Mouse (Mus musculus): Measurements from ENCODE around the gene Fgf10. TPM values are rescaled to one million over a fixed set of nuclear protein-coding genes. Genes with fewer than 3 reads are reported as not detected.

The Fgf10 gene
- 0.21 and 0.34 TPM in 2 replicates for polyA plus RNA-seq (2012; rRNA removed)

DNA sequence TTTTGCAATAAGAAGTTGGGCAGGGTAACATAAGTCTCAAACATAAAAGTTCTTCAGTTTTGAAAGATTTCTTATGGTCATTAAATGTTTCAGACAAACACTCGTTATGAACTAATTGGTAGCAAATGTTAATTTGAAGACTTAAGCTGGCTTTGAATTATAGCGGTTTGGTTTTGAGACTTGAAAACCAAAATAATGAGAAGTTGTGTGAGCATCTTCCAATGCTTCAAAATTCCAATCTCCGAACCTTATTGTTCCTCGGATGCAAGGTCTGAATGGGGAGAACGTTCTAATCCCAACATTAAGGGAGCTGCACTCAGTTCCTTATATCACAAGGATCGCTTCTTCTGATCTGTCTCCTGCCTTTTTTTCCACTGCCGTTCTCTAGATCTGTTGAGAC, at the start of gene Fgf10:
TSS of gene Fgf10 (plus strand) at position 301 of the 400 bp plus-strand sequence.
- no peak for DNase-seq (ENCODE audit: low read depth, low spot score)
- WGBS = 91% methylated on average over 7 of the region's 7 CpGs

DNA sequence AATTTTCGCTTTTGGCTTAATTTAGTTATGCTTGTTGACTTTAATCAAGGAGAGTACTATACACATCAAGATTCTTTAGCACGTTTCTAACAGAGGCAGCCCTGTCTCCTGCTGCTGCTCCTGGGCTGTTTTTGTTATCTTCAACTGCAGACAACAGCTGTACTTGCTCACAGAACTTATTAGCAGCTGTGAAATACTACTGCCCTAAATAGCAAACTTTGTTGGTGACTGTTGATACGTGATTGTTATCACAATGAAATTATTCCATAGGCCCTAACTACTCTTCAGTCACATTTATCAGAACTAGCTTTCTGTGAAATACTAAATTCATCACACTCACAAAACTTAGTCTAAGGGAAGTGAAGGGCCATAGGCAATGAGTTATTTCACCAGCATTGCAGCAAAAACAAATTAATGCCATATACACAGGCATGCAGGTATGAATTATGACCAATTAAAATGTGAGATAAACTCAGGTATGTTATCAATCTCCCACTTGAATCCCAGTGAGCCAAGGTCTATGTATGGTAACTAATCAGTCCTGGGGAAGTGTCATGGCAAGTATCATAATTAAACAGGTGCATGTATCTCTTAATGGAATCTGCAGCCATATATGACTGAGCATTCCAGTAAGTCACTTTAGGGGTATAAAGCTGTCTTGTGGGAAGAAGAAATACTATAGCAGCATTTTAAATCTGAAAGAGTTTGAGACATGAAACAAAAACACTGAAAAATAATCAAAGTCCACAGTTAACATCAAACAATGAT, 39.7 kb upstream of the Fgf10 start:
- 51% methylated on average over 3 of the region's 3 CpGs for WGBS
- no peak for DNase-seq (ENCODE audit: low read depth, low spot score)

DNA sequence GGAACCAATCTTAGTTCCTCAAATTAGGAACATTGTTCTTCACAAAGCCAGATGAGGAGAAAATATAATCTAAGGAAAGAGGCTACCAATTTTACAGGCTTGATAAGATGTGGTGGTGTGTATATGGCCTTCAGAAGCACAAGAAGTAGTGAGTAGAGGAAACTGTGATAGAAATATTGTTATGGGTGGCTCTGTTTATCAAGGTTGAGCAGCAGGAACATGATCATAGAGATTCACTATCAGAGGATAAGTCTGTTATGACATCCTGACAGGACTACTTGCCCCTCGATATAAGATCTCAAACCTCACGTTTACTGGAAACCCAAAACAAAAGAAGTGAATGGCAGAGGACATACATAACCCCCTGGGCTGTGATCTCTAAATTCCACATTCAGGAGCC, 38.1 kb upstream of the Fgf10 start:
- whole genome bisulfite sequencing = 92% methylated on average over 2 of the region's 2 CpGs
- no peak for DNase-seq (ENCODE audit: low read depth, low spot score)

DNA sequence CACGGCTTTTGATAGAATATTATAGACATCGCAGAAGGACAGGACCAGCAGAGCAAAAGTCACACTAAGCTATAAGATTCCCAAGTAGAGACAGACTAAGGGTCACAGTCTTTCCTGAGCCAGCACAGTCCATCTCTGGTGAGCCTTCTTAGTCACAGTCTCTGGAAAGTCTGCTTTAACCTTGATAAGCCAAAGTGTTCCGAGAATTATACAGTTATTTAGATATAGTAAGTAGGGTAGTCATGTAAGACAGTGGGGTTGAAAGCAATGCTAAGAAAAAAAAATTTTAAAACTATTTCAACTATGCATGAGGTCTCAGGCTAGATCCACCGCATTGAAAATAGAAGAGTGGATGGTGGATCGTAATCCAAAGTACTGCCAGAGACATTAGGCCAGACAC, 33.5 kb upstream of the Fgf10 start:
- no peak for DNase-seq (ENCODE audit: low read depth, low spot score)
- 91% methylated on average over 5 of the region's 5 CpGs for WGBS

DNA sequence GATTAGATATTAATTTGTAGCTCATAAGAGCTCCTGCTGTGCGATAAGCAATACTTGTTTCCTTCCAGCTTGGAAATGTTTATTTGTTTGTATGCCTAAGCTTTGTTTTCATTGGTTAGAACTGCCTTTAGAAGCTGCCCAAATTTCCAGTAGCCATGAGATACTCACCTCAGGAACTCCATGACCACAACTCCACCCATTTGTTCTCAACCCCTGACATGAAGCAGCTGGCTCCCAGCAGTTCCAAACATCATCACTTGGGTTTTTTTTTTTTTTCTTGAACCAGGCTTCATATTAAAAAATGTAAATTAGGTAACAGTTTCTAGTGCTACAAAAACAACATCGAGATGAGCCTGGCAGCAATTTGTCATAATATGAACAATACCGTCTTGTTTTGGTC, 27.0 kb upstream of the Fgf10 start:
- WGBS = 86% methylated on average over 3 of the region's 3 CpGs
- no peak for DNase-seq (ENCODE audit: low read depth, low spot score)

DNA sequence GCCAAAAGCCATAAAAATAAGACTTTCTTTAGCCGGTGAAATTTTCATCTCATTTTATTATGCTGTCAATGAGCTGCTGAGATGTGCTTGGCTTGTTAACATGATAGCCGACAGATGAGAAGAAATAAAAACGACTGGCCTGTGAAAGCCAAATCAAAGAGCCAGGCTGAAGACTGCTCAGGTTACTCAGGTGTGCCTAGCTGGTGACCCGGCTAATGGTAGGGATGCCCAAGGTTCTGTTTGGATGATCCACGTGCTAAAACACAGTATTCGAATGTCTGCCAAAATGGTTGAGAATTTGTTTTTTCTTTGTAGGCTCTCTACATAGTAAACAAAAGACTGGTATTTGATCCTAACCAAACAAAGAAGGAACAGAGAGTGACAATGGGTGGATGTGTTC, 26.5 kb upstream of the Fgf10 start:
- WGBS = 61% methylated on average over 6 of the region's 6 CpGs
- DNase-seq (ENCODE audit: low read depth, low spot score) = no peak

DNA sequence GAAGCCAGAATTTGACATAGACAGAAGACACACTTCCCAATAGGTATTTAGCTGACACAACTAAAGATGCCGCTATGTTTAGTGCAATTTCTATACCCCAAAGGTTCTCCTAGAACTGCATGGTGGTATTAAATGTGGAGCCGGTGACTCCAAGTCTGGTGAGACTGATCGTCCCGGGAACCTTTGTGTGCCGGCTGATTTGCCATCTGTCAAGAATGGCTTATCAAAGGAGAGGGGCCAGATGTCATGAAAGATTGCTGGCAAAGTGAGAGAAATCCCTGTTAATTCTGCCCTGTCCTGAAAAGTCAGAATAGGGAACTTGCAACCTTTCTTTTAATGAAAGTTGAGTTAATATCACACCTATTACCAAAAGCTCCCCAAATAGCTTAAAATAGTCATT, 12.6 kb upstream of the Fgf10 start:
- 61% methylated on average over 5 of the region's 5 CpGs for WGBS
- no peak for DNase-seq (ENCODE audit: low read depth, low spot score)

DNA sequence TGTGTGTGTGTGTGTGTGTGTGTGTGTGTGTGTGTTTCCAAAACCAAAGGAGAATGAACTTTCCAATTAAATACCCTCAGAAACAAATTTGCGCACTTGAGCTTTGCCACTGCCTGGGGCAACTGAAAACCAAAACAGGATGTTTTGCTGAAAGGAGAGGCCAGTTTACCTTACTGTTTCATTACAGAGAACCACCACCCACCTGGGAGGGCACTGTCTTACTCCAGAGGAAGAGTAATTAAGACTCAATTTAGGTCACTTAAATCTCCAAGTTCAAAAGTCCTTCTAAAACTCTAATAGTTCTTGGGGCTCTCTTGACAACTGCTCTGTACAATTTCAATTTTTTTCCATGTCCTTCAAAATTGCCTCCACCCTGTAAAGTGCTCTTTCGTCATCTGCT, 11.6 kb upstream of the Fgf10 start:
- DNase-seq (ENCODE audit: low read depth, low spot score) = no peak

DNA sequence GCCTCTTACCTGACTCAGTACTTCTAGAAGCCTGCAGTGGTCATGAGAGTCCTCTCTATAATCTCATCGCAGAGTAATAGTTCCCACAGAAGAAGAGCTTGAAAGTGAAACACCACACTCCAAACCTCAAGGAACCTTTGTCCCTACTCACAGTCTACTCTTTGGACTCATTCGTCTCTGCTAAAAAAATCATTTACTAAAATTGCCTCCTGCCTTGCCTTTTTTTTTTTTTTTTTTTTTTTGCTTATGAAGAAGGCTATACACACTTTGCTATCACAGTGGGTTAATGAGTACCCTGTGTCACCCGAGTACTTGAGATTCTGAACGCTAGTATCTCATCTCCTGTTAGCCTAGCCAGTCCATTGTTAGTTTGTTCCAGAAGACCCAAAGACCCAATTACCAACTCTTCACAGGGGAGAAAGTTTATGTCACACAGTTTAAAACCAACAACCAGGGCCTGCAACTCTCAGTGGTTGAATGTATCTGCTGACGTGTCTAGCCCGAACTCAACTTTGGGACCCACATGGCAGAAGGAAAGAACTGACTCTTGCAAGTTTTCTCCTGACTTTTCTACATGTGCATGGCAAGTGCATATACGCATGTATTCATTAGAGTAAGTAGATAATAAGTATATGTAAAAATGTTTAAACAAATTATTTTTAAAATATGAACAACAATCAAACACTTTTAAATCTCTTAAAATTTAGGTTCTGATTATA, 10.8 kb upstream of the Fgf10 start:
- 43% methylated on average over 7 of the region's 7 CpGs for WGBS

More for the DNA sequence above, 11.6 kb upstream of the Fgf10 start:
- WGBS = 57% methylated on average over 2 of the region's 2 CpGs

DNA sequence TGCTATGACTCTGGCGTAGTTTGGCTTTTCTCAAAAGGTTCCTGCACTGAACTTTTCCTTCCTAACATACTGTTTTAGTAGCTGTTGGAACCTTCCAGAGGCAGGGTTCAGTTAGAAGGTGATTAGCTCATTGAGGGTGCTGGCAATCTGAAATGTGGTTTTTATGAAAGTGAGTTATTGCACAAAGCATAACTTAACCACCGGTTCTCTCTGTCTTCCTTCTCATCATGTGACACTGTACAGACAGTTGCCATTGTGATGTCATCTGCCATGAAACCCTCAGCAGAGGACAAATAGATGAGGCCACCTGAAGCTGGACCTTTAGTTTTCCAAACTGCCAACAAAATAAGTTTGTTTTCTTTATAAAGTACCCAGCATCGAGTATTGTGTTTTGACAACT, 7.9 kb upstream of the Fgf10 start:
- WGBS = 70% methylated on average over 3 of the region's 3 CpGs
- DNase-seq (ENCODE audit: low read depth, low spot score) = no peak

More for the DNA sequence above, 10.8 kb upstream of the Fgf10 start:
- peak; percentile 29 for DNase-seq (ENCODE audit: low read depth, low spot score)

DNA sequence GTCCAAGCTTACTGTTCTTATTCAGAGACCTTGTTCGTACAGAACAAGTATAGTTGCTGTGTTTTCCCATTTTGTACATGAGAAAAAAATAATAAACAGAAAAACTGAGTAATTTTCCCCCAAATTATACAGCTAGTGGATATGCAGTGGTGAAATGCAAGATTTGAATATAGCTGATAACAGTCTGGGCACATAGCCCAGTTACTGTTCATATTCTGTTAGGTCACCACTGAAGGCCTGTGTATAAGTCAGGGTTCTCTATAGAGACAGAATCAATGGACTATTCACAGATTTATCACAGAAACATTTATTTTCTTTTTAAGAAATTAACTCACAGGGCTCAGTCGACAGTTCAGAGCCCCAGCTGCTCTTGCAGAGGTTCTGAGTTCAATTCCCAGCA, 4.7 kb upstream of the Fgf10 start:
- WGBS = 56% methylated on average over 2 of the region's 2 CpGs

DNA sequence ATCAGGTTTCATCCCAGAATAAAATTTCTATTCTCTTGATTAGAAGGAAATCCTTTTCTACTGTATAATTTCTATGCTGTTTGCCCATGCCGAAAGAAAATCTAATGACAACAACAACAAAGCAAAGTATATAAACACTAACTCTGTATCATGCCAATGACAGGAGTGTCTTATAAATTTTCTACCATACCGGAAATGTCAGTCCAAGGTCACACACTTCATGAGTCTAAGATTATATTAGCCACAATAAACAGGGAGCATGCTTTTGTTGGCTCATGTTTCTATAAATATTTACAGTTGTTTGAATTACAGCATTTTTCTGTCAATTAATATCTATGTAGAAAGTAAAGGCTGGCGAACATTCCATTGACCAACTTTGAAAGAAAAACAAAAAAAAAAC, 9.6 kb downstream of the Fgf10 start:
- no peak for DNase-seq (ENCODE audit: low read depth, low spot score)
- 48% methylated on average over 3 of the region's 3 CpGs for WGBS

More for the DNA sequence above, 4.7 kb upstream of the Fgf10 start:
- no peak for DNase-seq (ENCODE audit: low read depth, low spot score)

DNA sequence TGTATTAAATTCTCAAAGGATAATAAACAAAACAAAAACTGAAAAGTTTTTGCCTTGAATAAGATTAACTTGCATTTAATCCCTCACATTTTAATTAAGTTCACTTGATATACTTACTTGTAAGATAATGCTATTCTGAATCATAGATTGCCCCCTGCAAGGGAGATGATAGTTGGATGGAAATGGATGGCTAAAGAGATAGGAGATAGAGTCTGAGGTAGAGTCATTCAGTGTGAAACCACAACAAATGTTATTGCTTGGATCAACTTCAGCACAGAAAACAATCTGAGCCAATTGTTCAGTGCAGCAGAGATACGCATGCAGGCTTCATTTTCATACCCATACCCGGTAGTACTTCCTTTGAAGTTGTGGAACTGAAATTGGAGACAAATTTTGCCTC, 23.5 kb downstream of the Fgf10 start:
- DNase-seq (ENCODE audit: low read depth, low spot score) = no peak
- 75% methylated on average over 2 of the region's 2 CpGs for WGBS

DNA sequence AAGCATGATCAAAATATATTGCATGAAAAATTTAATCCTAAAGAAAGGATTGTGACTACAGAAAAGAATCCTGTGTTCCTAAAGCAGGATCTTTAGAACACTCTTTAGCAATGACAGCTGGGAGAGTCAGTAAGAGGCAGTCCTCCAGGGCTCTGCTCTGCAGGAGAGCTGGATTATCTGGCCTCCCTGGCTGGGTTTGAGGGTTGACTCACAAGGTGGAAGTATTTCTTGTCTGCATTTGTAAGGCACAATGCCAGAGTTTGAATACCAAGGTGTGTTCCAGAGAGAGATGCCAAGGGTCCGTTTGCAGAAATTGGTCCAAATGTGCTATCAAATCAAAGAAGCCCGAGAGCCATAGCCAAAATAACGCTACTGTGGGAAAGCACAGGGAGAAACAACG, 25.5 kb downstream of the Fgf10 start:
- WGBS = 14% methylated on average over 4 of the region's 4 CpGs
- DNase-seq (ENCODE audit: low read depth, low spot score) = no peak

DNA sequence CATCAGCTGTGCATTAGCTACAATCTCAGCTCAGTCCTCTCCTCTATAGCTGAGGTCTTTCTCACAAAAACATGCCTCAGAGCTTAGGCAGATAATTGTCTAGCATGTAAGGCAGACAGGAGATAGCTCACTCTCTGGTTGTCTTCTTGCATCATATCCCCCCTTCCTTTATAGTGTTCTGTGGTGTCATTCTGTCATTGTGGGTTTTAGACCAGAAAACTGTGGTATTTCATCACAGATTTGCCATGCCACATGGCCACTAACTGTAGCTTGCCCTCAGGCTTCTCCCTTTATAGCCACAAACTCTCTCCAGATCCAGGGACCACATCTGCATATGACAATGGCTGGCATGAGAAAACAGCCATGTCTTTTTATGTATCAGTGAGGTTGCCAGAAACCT, 34.1 kb downstream of the Fgf10 start:
- DNase-seq (ENCODE audit: low read depth, low spot score) = no peak

DNA sequence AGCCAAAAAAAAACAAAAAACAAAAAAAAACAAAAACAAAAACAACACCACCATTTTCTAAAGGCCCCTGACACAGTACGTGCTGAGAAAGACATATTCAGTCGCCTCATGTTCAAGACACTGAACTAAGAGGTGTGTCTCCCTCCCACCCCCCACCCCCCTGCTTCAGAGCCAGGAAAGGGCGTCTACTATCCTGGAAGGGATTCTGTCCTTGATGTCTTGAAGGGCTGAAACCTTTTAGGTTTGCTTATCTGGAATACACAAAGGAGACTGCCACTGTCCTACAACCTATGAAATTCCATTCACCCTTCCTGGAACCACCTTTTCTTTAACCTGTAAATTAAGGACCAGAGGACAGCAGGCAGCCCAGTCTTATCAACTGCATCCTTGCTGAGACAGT, 36.1 kb downstream of the Fgf10 start:
- WGBS = 82% methylated on average over 3 of the region's 3 CpGs
- DNase-seq (ENCODE audit: low read depth, low spot score) = no peak

DNA sequence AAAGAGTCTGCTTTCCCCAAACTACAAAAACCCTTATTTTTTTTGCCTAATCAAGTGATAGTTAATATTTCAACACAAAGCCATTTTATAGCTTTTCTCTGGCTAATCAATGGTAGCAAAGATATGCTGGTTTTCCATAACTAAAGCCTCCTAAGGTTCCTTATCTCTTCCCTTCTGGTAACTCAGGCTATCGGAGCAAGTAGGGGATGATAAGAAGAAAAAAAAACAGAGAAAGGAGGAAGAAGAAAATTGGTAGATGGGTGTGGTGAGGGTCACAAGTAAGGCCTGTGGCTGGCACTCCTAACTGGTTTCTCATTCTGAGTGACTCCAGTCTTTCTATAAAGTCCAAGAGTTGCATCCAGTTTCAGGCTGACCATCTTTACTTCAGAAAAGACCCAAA, 40.3 kb downstream of the Fgf10 start:
- 44% methylated on average over 1 of the region's 1 CpGs for WGBS
- DNase-seq (ENCODE audit: low read depth, low spot score) = no peak

DNA sequence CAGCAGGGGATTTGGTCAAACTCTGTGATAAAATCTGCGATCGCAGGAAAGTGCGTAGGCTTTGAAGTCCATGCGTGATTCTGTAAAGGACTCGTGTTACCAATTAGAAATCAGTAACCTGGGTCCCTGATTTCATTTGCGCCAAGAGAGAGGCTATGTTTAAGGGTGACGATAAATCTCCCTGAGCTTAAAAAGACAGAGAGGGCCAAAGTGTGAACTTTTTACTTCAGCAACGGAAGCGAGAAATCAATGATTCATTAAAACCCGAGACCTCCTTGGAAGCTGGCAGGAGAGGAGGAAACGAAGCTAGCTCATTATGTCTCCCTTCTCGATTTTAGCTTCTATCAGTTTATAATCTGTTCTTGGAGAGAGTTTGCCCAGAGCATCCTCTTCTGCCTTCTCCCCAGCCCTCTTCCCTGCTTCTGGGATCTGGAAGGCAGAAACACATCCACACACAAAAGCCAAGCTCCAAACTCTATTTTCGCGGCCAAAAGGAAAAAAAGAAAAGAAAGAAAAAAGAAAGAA, 44.1 kb downstream of the Fgf10 start:
- WGBS = 3% methylated on average over 14 of the region's 14 CpGs
- no peak for DNase-seq (ENCODE audit: low read depth, low spot score)

DNA sequence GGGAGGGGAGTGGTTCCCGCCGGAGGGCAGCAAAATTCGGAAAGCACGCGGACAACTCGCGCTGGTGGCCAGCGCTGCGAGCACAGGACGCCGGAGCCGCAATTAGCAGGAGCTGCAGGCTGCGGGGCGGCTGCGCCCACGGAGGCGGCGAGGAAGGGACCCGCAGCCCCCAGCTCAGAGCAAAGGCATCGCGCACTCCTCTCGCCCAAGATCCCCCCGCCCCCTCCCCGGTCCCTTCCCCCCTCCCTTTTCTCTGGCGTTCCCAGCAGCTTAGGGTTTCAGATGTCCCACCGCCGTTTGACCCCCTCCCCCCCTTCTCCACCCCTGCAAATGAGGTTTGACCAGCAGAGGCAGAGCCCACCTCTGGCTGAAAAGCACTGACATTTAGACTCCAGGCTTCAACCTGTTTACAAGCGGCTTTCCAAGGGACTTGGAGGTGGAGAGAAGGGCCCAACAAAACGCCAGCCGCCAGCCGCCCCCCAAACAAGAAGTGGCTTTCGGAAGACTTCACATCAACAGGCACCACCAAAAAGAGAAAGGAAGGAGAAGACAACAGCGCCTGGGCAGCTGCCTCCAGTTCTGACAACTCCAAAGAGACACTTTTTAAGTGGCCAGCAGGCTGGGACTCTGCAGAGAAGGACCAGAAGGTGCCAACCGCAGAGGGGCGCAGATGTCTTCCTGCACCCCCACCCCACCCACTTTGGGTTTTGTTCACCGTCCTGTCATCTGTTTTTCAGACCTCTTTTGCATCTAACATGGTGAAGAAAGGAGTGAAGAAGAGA, 44.9 kb downstream of the Fgf10 start:
- whole genome bisulfite sequencing = 2% methylated on average over 36 of the region's 36 CpGs
- no peak for DNase-seq (ENCODE audit: low read depth, low spot score)
